Mouse (Mus musculus): Measurements from ENCODE around the gene Krtcap2.
A peak's percentile ranks its signal among the peaks of the same experiment; 100 is the strongest.

Krtcap2 gene

GRCm38 (mm10) chr3:89250435-89251040, 4.8 kb downstream of the Krtcap2 start:
- DNase-seq, result peak; percentile 39

- no peak for DNase-seq
These were observed 5.7 kb downstream of the Krtcap2 start for GRCm38 (mm10) chr3:89251365-89251895.

GRCm38 (mm10) chr3:89254994-89255393, 9.2 kb downstream of the Krtcap2 start:
- DNase-seq, result no peak

GRCm38 (mm10) chr3:89256177-89256576, 10.4 kb downstream of the Krtcap2 start:
- DNase-seq, result no peak

- DNase-seq, result no peak
These were observed 13.3 kb downstream of the Krtcap2 start, which contains the start of gene Dpm3 for GRCm38 (mm10) chr3:89259076-89259475. TSS of gene Dpm3 (plus strand) at chr3:89259358.

GRCm38 (mm10) chr3:89260211-89260610, 14.4 kb downstream of the Krtcap2 start:
- DNase-seq, result no peak

GRCm38 (mm10) chr3:89262417-89262816, 16.7 kb downstream of the Krtcap2 start:
- DNase-seq, result no peak

- peak; percentile 75 for DNase-seq
These were observed 20.7 kb downstream of the Krtcap2 start for GRCm38 (mm10) chr3:89266439-89266893.

GRCm38 (mm10) chr3:89268916-89269315, 23.1 kb downstream of the Krtcap2 start:
- no peak for DNase-seq

GRCm38 (mm10) chr3:89270051-89270755, 24.4 kb downstream of the Krtcap2 start, which contains the start of gene Slc50a1:
TSS of gene Slc50a1 (minus strand) at chr3:89270570.
- DNase-seq, result peak; percentile 89

- DNase-seq, result no peak
These were observed 25.1 kb downstream of the Krtcap2 start for GRCm38 (mm10) chr3:89270891-89271290.

- no peak for DNase-seq
These were observed 26.0 kb downstream of the Krtcap2 start for GRCm38 (mm10) chr3:89271760-89272159.

- no peak for DNase-seq
These were observed 30.3 kb downstream of the Krtcap2 start for GRCm38 (mm10) chr3:89276061-89276460.

GRCm38 (mm10) chr3:89277281-89278021, 31.7 kb downstream of the Krtcap2 start:
- DNase-seq, result no peak

- DNase-seq, result no peak
These were observed 32.3 kb downstream of the Krtcap2 start for GRCm38 (mm10) chr3:89278107-89278506.

GRCm38 (mm10) chr3:89278643-89279042, 32.9 kb downstream of the Krtcap2 start:
- no peak for DNase-seq

GRCm38 (mm10) chr3:89279153-89279890, 33.6 kb downstream of the Krtcap2 start:
- peak; percentile 65 for DNase-seq

GRCm38 (mm10) chr3:89280050-89280605, 34.4 kb downstream of the Krtcap2 start:
- no peak for DNase-seq

GRCm38 (mm10) chr3:89280606-89281511, 35.1 kb downstream of the Krtcap2 start, which contains the start of gene Efna1:
TSS of gene Efna1 (minus strand) at chr3:89281142.
- DNase-seq, result peak; percentile 47

GRCm38 (mm10) chr3:89281579-89282290, 36.0 kb downstream of the Krtcap2 start:
- peak; percentile 89 for DNase-seq
